8 mouse cellular contexts compared by ENCODE assay signal in the genomic region with DNA sequence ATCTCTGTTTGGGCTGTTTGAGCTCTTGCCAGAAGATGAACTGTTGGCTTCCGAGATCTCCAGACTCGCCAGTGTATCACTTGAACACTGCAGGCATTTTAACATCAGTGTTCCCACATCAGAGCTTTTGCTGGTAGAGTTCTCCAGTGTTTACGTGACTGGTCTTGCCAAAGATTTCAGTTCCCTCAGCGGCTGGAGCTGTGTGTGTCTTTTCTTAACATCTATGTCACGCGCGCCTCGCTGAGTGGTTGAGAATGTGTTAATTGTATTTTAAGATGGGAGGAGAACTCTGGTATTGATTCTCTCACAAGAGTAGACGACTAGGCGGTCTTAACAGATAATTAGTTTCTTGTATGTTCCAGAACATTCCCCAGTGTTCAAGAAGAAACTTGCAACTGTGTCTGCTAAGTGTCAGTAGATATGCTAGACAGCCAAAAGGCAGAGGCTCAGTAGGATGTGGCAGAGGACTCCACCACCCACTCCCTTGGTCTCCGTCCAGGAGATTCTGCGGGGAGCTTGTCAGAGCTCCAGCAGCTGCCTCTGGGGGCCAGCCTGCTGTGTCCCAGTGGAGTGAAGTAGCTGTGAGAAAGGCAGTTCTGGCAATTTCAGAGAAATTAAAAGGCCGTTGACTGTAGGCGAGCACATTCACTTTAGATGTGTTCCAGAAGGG. TPM values are rescaled to one million over a fixed set of nuclear protein-coding genes. Genes with fewer than 3 reads are reported as not detected.
DNase-seq lines count a peak whose midpoint lies in the region; ATAC-seq lines count a peak whose summit lies in the region.
"Had no signal": no experiment of that assay in that cellular context is flagged by ENCODE, and none has a peak within 500 bp of the region (broad histone marks: within the 10 kb centered on the region; RNA-seq: fewer than 3 reads in every experiment).

No protein-coding gene starts in this region.

- H3K4me3 ChIP-seq in embryonic facial prominence, embryonic 15.5 days (replicated peaks) = no peak overlapping the region
- H3K4me3 ChIP-seq in limb, embryonic 15.5 days = no peak overlapping the region
- H3K4me3 ChIP-seq: liver, embryonic 15.5 days had no signal

- ATAC-seq in embryonic facial prominence, embryonic 15.5 days (ENCODE audit: insufficient number of reproducible peaks, low FRiP score, low TSS enrichment, low read depth) = peak; percentile 79
- ATAC-seq in limb, embryonic 15.5 days (ENCODE audit: insufficient number of reproducible peaks, low FRiP score, low TSS enrichment, low read depth) = peak; percentile 35; the same call in 1 of the 2 replicates
- ATAC-seq in erythroblast, adult 5-6 weeks (replicated peaks; ENCODE audit: low FRiP score, poor library complexity, severe bottlenecking) = no peak

- 33% methylated on average over 14 of the region's 14 CpGs for WGBS in embryonic facial prominence, embryonic 15.5 days
- WGBS in limb, embryonic 15.5 days = 24% methylated on average over 14 of the region's 14 CpGs

- H3K27ac ChIP-seq in embryonic facial prominence, embryonic 15.5 days (replicated peaks) = peak overlapping the region; percentile 85
- H3K27ac ChIP-seq in limb, embryonic 15.5 days = peak overlapping the region; percentile 60
- H3K27ac ChIP-seq: liver, embryonic 15.5 days had no signal

- H3K4me2 ChIP-seq in embryonic facial prominence, embryonic 15.5 days (replicated peaks) = no peak overlapping the region
- H3K4me2 ChIP-seq in limb, embryonic 15.5 days = 0 out of 2 replicates have a peak overlapping the region, but pooled peaks have one; percentile 3
- H3K4me2 ChIP-seq: liver, embryonic 15.5 days had no signal

- peaks cover 58% of the 10 kb centered on the region for H3K4me1 ChIP-seq in embryonic facial prominence, embryonic 15.5 days
- peaks cover 68% of the 10 kb centered on the region for H3K4me1 ChIP-seq in limb, embryonic 15.5 days

- H3K27me3 ChIP-seq in embryonic facial prominence, embryonic 15.5 days = no peaks in the 10 kb centered on the region
- no peaks in the 10 kb centered on the region for H3K27me3 ChIP-seq in limb, embryonic 15.5 days
- H3K27me3 ChIP-seq: liver, embryonic 15.5 days had no signal

- H3K36me3 ChIP-seq in embryonic facial prominence, embryonic 15.5 days = peaks cover 16% of the 10 kb centered on the region
- peaks cover 14% of the 10 kb centered on the region for H3K36me3 ChIP-seq in limb, embryonic 15.5 days

- peak; percentile 30 for DNase-seq in adrenal gland, postnatal 25 days
- peak; percentile 87 to 88 for DNase-seq in heart, adult 9 months (ENCODE audit: low spot score in 2 of 2)
- peak; percentile 46 to 64 for DNase-seq in kidney, postnatal 25 days
- peak; percentile 87 to 91 for DNase-seq in right cerebral cortex, postnatal 10 days (ENCODE audit: low spot score in 2 of 2)

- H3K9ac ChIP-seq in embryonic facial prominence, embryonic 15.5 days = no peak overlapping the region
- no peak overlapping the region for H3K9ac ChIP-seq in limb, embryonic 15.5 days
- H3K9ac ChIP-seq: liver, embryonic 15.5 days had no signal

- no peaks in the 10 kb centered on the region for H3K9me3 ChIP-seq in embryonic facial prominence, embryonic 15.5 days (replicated peaks)
- H3K9me3 ChIP-seq in limb, embryonic 15.5 days = no peaks in the 10 kb centered on the region
- H3K9me3 ChIP-seq: liver, embryonic 15.5 days had no signal

RNA-seq across cellular contexts. Expression of a gene that starts 29.3 kb away (rescaled TPM):
- total RNA-seq in adrenal gland, postnatal 25 days (2021) = 55.2 and 57.1 TPM in 2 replicates
- 24.8 and 33.1 TPM in 2 replicates for polyA plus RNA-seq in embryonic facial prominence, embryonic 15.5 days (2015; fragmentation: Nextera tagmentation; extraction: Ambion mirVana)
- 24.8 and 26.1 TPM in 2 replicates for polyA plus RNA-seq in limb, embryonic 15.5 days (2015; fragmentation: Nextera tagmentation; extraction: Ambion mirVana)
- 0.42 and 1.3 TPM in 2 replicates for total RNA-seq in erythroblast, adult 5-6 weeks (2015; ENCODE audit: low replicate concordance)
- 0.68 and 2.1 TPM in 2 replicates for total RNA-seq in erythroblast, adult 5-6 weeks (2017; ENCODE audit: low replicate concordance)

Comparison
In these comparisons a context has a peak if more than half of its experiments do, and no peak if none do; other contexts are left out.
1. DNase-seq: peak in every context shown above with its lines; median percentile 89 in right cerebral cortex, postnatal 10 days; 88 in heart, adult 9 months; 55 in kidney, postnatal 25 days; 30 in adrenal gland, postnatal 25 days.
2. RNA of a gene that starts 29.3 kb away (total RNA-seq): 55.2 to 57.1 TPM in adrenal gland, postnatal 25 days; 0.42 to 2.1 TPM in erythroblast, adult 5-6 weeks; every median in the first group is over 10 times any median in the second.